Mouse (Mus musculus) kidney, adult 2 months (tissue): Measurements from ENCODE around the gene Rheb. TPM values are rescaled to one million over a fixed set of nuclear protein-coding genes. Genes with fewer than 3 reads are reported as not detected.

Source experiments
- DNase-seq: peaks from one replicate; pipeline ENCODE4 v3.0.0; 2021
- H3K27ac ChIP-seq: fragments of 200-500 bp; 2 replicates; pipeline ENCODE4 v1.5.1; 2012; ENCODE audit warnings: low read depth, low read length, control low read depth, inconsistent platforms; ENCODE audit not compliant: insufficient read depth
- H3K27me3 ChIP-seq: fragments of 200-500 bp; replicated peaks from 2 replicates; pipeline ENCODE4 v1.6.1; 2012; ENCODE audit warnings: mild to moderate bottlenecking, moderate library complexity, low read length, inconsistent platforms; ENCODE audit not compliant: control insufficient read depth, insufficient read depth
- H3K36me3 ChIP-seq: fragments of 200-500 bp; 2 replicates; pipeline ENCODE4 v1.6.1; 2012; ENCODE audit warnings: mild to moderate bottlenecking, moderate library complexity, low read length, inconsistent platforms; ENCODE audit not compliant: control insufficient read depth, insufficient read depth
- H3K4me1 ChIP-seq: fragments of 200-500 bp; 2 replicates; pipeline ENCODE4 v1.6.1; 2011; ENCODE audit warnings: low read length; ENCODE audit not compliant: control insufficient read depth, insufficient read depth
- H3K4me3 ChIP-seq: fragments of 200-500 bp; 2 replicates; pipeline ENCODE4 v1.5.1; 2011; ENCODE audit warnings: mild to moderate bottlenecking, low read depth, low read length, control low read depth; ENCODE audit not compliant: insufficient read depth
- CTCF ChIP-seq: fragments of 200-500 bp; conservative IDR thresholded peaks from 2 replicates; pipeline ENCODE4 v1.5.1; 2011; ENCODE audit warnings: low read depth, mild to moderate bottlenecking, control low read depth, low read length, moderate library complexity, mixed read lengths; ENCODE audit not compliant: insufficient read depth, insufficient read length
- POLR2A ChIP-seq: fragments of 200-500 bp; IDR thresholded peaks from one replicate; pipeline ENCODE4 v1.6.1; 2011; ENCODE audit warnings: low read depth, low read length, control low read depth
- WGBS: fragments of 180-500 bp; shearing (Covaris S2); methylation state at CpG from one replicate; pipeline ENCODE4 v1.1.7; 2018; 5-methylcytosine and 5-hydroxymethylcytosine counted together
- polyA plus RNA-seq: library from polyadenylated mRNA; depleted of rRNA; stranded (reverse); fragments of >200 nt; gene quantifications from 2 replicates; pipeline ENCODE4 v1.2.3, GENCODE M21; 2012; rRNA removed

Gene Rheb
- polyA plus RNA-seq, 1 experiment = 31.5 TPM

GRCm38 (mm10) chr5:24757816-24758215 lies 84.6 kb downstream of the Rheb start, which contains the start of gene Crygn:
Gene Crygn, minus strand, starts transcription at chr5:24758008.
- no peak within 1 kb of the TSS for H3K4me3 ChIP-seq
- H3K4me1 ChIP-seq = no peaks in the 10 kb centered on the region
- TF ChIP-seq CTCF = no peak
- no peak for TF ChIP-seq POLR2A
- no peak within 1 kb of the TSS for H3K27ac ChIP-seq
- no peak for DNase-seq
- WGBS = 62% methylated on average over 18 of the region's 18 CpGs
- no peaks in the 10 kb centered on the region for H3K27me3 ChIP-seq
- H3K36me3 ChIP-seq = no peaks in the 10 kb centered on the region

- H3K27me3 ChIP-seq = no peaks in the 10 kb centered on the region
- no peak for TF ChIP-seq CTCF
- no peak for TF ChIP-seq POLR2A
Measured at GRCm38 (mm10) chr5:24756931-24757330, 85.5 kb downstream of the Rheb start.

More at GRCm38 (mm10) chr5:24756931-24757330, 85.5 kb downstream of the Rheb start:
- H3K36me3 ChIP-seq = no peaks in the 10 kb centered on the region
- H3K4me1 ChIP-seq = no peaks in the 10 kb centered on the region
- no peak overlapping the region for H3K4me3 ChIP-seq
- no peak for DNase-seq
- WGBS = 77% methylated on average over 3 of the region's 3 CpGs
- no peak overlapping the region for H3K27ac ChIP-seq

Other genes starting within 250 kb of the Rheb start
- 12.4 and 15.9 TPM in 2 replicates for gene Smarcd3, start 218.2 kb downstream of the Rheb start, polyA plus RNA-seq
- gene Nub1, start 157.1 kb downstream of the Rheb start, polyA plus RNA-seq = 37.5 and 46.9 TPM in 2 replicates
- gene Wdr86, start 111.9 kb downstream of the Rheb start, polyA plus RNA-seq = 7.0 and 8.6 TPM in 2 replicates
- 0.14 and 1.4 TPM in 2 replicates for gene Crygn, start 84.6 kb downstream of the Rheb start, polyA plus RNA-seq